Mouse (Mus musculus) ovary, adult 18-20 months (tissue): ENCODE results near the gene Sdk1.

Experiments
- DNase-seq: peaks from one replicate; pipeline ENCODE4 v3.0.0; 2022; ENCODE audit warnings: low spot score, mixed read lengths

Sdk1 gene

GRCm38 (mm10) chr5:141771516-141771915 lies 530.2 kb downstream of the Sdk1 start:
- no peak for DNase-seq

- DNase-seq, result no peak
These were observed 536.9 kb downstream of the Sdk1 start for GRCm38 (mm10) chr5:141778231-141778630.

GRCm38 (mm10) chr5:141781142-141781541 lies 539.9 kb downstream of the Sdk1 start:
- no peak for DNase-seq

GRCm38 (mm10) chr5:141782330-141782729 lies 541.0 kb downstream of the Sdk1 start:
- DNase-seq, result no peak

GRCm38 (mm10) chr5:141783516-141783915 lies 542.2 kb downstream of the Sdk1 start:
- no peak for DNase-seq

GRCm38 (mm10) chr5:141793926-141794325 lies 552.6 kb downstream of the Sdk1 start:
- peak; percentile 10 for DNase-seq

GRCm38 (mm10) chr5:141823823-141824330 lies 582.6 kb downstream of the Sdk1 start:
- no peak for DNase-seq

- DNase-seq, result no peak
These were observed 583.6 kb downstream of the Sdk1 start for GRCm38 (mm10) chr5:141824739-141825379.

GRCm38 (mm10) chr5:141835566-141835965 lies 594.3 kb downstream of the Sdk1 start:
- no peak for DNase-seq

GRCm38 (mm10) chr5:141836892-141837455 lies 595.7 kb downstream of the Sdk1 start:
- no peak for DNase-seq

GRCm38 (mm10) chr5:141844701-141845100 lies 603.4 kb downstream of the Sdk1 start:
- DNase-seq, result no peak

- DNase-seq, result no peak
These were observed 606.4 kb downstream of the Sdk1 start for GRCm38 (mm10) chr5:141847686-141848085.

- DNase-seq, result no peak
These were observed 610.9 kb downstream of the Sdk1 start for GRCm38 (mm10) chr5:141852175-141852574.

GRCm38 (mm10) chr5:141856447-141856846 lies 615.2 kb downstream of the Sdk1 start:
- no peak for DNase-seq

- DNase-seq, result no peak
These were observed 616.5 kb downstream of the Sdk1 start for GRCm38 (mm10) chr5:141857781-141858180.

GRCm38 (mm10) chr5:141858406-141859160 lies 617.3 kb downstream of the Sdk1 start:
- DNase-seq, result no peak

GRCm38 (mm10) chr5:141866042-141866441 lies 624.8 kb downstream of the Sdk1 start:
- no peak for DNase-seq

- DNase-seq, result no peak
These were observed 632.5 kb downstream of the Sdk1 start for GRCm38 (mm10) chr5:141873751-141874150.

- no peak for DNase-seq
These were observed 639.4 kb downstream of the Sdk1 start for GRCm38 (mm10) chr5:141880661-141881060.

- DNase-seq, result no peak
These were observed 642.9 kb downstream of the Sdk1 start for GRCm38 (mm10) chr5:141884111-141884647.

- DNase-seq, result no peak
These were observed 644.7 kb downstream of the Sdk1 start for GRCm38 (mm10) chr5:141886006-141886405.

- DNase-seq, result no peak
These were observed 648.5 kb downstream of the Sdk1 start for GRCm38 (mm10) chr5:141889766-141890165.

GRCm38 (mm10) chr5:141896402-141896801 lies 655.1 kb downstream of the Sdk1 start:
- no peak for DNase-seq
